Mouse (Mus musculus): ENCODE measurements at regions not wholly inside any gene's neighbourhood (a gene's known extent, or its start where the extent isn't known, plus 50 kb on each side); places are given as distances from the start of the nearest gene placed in this dataset.
A peak's percentile ranks its signal among the peaks of the same experiment; 100 is the strongest.

DNA sequence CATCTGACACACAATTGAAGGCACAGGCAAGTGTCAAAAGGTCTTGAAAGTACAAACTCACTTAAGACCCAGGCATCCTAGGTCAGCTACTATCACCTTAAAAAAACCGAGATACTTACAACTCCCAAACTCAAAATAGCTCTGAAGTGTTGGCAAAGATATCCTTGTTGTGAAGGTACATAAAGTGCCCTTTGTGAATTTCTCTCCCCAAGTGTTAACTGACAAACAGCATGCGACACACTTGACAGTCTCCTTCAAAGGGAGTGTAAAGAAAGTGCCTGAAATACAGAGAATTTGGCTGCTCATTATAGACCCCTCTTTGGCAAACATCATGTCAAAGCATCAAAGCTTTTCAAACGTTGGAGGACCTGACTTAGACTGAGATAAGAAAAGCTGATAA, 2634.2 kb downstream of the 9330182O14Rik start:
- DNase-seq (ENCODE audit: low spot score): peak; percentile 53

DNA sequence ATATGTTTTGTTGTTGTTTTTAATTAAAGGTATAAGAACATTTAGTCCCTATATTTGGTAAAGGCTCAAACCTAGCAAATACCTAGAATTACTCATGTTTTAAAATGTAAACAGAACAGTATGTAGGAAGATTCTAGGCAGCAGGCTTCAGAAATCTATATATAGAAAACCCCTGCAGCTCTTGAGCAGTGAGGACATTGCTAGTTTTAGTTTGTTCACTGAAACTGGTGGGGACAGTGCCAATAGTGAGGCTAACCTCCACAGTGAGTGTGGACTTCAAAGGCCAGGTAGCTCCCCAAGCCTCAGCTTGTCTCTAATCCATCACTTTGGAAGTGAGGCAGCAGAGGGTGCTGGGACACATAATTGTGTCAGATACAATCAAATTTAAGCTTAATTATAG, 2645.7 kb downstream of the 9330182O14Rik start:
- no peak for DNase-seq (ENCODE audit: low spot score)

DNA sequence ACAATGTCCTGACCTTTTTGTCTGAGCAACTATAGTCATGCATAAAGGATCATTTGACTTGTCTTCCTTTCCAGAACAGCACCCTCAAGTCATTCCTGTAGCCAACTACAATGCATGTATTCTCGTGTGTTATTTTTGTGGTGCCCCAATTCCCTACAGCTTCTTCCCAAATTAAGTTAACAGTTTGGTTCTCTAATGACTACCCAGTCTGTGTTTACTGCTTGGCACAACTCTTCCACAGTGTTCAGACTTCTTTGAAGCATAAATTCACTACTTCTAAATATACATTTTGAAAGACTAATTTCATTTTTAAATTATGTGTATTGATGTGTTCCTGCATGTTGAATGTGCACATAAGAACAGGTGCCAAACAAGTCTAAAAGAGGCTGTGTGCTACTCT, 2667.1 kb downstream of the 9330182O14Rik start:
- DNase-seq (ENCODE audit: low spot score): no peak

DNA sequence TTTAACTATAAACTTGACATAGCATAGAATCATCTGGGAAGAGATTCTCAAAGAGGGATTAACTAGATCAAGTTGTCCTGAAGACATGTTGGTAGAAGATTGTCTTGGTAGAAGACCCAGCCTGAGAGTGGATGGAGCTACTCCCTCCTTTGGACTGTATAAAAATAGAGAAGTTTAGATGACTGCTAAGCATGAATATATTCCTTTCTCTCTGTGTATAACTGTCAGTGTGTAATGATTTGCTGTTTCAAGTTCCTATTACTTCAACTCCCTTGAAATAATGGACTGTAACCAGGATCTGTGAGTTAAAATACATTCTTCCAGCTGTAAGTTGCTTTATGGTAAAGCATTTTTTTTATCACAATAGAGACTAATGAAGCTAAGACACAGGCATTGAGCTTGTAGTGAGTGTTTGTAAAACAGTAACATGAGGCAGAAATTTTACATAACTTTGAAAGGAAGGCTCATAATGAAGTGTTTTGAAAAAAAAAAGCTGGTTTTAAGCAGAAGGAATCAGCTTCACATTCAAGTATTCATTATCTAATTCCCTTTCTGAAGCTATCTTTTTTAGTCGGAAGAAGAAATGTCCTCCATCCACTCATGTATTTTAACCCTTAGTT, 2676.8 kb downstream of the 9330182O14Rik start:
- DNase-seq (ENCODE audit: low spot score): no peak

DNA sequence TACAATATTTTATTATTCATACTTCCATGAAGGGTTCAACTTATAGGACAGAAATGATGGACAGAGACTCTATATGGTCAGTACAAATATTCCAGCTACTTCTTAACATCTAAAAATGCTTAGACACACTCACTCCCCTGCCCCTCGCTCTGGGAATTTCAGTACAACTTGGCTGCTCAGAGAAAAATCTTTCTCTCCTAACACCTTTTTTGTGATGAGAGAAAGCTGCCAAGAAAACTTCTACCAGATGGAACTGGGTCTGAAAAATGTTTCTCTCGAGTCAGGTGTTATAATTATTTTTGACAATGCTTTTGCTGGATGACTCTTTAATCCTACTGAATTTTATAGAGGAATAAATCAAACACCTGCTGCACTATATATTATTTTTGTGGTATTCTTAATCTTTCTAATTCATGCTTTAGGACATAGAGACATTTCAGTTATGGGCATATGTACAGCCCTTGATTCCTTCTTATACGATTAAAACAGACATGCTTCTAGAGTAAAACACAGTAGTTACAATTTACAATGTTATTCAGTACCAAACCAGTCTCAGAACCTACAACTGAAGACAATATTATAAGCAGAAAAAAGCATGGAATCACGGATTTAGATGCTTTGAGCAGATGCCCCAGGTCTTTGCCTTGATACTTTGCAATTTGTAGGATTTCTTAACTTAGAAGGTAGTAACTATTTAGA, 2681.0 kb downstream of the 9330182O14Rik start:
- no peak for DNase-seq (ENCODE audit: low spot score)

DNA sequence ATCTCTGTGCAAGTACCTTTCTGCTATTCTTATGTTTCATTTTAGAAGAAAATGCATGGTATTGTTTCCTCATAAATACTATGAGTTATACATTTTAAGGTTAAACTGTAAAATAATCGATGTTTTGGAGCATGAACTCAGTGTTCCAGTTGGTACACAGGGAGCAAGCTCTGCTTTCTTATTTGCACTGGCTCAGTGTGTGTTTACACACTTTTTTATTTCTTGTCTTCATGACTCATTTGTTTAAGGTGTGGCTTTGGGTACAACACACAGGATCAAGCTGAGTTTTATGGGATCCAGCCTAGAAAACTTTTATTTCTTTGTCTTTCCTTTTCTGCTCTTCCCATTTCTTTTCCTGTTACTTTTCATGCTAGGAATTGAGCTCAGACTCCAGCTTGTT, 2704.7 kb downstream of the 9330182O14Rik start:
- DNase-seq (ENCODE audit: low spot score): no peak

DNA sequence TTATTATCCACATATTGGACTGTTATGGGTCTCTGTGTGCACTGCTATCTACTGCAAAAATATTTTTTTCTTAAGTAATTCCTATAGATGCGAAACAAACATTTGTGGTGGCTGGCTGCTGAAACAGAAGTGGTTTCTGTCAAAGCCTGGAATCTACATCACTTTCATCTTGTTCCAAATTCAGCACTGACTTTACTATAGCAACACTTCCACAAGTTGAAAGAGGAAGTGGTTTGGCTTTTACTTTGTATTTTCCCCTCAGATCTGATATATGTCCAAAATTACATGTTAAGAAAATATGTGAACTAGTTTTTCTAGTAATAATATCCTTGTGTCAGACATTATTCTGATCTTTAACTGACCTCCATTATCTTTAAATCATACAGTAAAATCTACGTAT, 2715.8 kb downstream of the 9330182O14Rik start:
- DNase-seq (ENCODE audit: low spot score): no peak

DNA sequence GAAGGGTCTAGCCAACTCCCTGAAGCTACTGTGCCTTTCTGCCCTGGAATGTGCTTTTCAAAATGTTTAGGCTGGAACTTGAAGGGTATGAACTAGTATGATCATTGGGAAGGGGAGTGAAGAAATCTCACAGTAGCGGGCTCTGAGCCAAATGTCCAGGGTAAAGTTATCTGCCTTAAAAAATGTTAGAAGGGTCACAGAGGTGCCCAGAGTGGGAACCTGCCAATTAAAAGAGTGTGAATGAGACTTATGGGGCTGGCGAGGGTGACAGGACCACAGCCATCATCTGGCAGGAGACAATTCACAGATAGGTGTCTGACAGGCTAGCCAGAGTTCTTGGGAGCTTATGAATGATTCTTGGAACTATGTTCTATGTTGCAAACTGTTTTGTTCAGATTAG, 2738.3 kb downstream of the 9330182O14Rik start:
- no peak for DNase-seq (ENCODE audit: low spot score)

DNA sequence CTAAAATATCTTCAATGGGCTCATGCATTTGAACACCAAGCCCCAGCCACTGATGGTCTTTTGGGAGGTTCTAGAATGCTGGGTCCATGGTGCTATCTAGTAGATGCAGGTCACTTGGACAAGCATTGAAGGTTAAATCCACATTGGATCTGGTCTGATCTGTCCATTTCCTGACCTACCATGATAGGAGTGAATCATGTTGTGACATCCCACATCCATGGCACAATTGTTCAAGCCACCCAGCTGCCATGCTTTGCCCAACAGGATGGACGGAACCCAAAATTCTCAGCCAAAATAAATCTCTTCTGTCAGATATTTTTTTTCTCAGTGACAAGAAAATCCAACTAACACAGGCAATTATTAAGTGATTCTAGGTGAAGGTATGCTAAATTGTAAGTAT, 2760.4 kb downstream of the 9330182O14Rik start:
- no peak for DNase-seq (ENCODE audit: low spot score)

DNA sequence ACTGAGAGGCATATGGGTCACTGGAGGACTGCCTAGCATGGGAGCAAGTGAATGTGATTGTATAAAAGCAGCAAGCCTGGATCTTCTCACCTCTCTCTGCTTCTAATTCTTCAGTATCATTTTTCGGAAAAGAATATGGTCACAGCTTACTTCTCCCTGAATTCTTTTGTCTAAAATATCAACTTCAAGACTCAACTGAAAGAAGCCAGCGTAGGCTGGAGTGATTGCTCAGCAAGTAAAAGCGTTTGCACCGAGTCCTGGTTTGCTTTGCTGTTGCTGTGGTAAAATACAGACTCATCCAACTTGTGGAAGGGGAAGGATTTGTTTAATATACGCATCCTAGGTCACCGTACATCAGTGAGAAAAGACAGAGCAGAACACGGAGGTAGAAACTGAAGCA, 2765.9 kb downstream of the 9330182O14Rik start:
- DNase-seq (ENCODE audit: low spot score): no peak

DNA sequence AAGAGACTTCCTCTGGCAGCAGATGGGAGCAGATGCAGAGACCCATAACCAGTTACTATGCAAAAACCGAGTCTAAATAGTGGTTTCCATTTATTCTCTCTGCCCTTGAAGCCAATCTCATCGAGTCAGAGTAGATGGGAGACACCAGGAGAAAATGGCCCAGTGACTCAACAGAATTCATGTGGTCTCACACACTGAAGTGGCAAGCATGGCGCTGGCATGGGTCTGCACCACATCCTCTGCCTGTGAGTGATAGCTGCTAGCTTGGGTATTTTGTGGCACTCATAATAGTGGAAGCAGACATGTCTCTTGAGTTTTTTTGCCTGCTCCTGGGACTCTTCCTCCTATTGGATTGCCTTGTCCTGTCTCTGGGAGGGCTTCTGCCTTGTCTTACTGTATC, 2767.6 kb downstream of the 9330182O14Rik start:
- DNase-seq (ENCODE audit: low spot score): no peak

DNA sequence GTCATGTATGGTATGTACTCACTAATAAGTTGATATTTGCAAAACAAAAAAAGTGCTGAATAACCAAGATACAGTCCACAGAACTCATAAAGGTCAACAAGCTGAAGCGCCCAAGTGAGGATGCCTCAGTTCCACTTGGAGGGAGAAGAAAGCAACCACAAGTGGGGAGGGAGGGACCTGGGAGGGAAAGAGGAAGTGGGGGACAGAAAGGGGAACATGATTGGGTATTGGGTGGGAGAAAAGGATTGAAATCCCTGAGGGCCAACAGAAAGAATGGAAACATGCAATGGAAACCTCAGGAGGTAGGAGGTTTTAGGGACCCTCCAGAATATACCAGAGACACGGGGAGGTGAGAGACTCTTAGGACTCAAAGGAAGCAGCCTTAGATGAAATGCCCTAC, 2777.2 kb downstream of the 9330182O14Rik start:
- DNase-seq (ENCODE audit: low spot score): no peak

DNA sequence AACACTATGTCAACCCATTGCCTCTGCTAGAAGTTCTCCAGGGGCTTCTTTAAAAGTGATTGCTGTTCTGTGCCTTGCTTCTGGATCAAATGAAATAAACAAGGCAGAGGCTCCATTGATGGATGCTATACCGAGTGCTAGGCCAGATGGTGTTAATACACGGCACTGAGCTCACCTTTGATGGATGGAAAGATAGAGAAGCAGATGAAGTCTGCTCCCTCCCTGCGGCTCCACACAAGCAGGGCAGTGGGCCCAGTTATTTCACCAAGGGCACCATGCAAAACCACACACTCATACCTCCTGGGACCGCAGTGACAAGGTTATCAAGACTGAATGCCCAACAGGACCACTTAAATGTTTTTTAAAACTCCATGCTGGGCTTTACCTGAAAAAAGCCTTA, 2778.7 kb downstream of the 9330182O14Rik start:
- DNase-seq (ENCODE audit: low spot score): no peak

DNA sequence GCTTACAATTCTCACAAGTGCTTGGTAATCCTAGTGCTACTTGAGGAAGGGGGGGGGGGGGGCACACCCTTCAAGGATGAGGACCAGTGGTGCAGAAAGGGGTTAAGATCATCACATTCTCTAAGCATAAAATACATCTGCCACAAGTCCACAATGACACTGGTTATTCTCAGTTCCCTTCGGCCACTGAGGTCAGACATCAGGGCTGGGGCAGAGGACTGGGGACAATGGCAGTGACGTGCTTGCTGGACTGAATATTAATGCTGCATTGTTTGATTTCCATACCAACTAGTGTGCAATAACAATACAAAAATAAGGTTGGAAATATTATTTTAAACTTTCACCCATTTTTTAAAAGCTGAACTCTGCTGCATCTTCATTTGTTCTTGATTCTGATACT, 2779.1 kb downstream of the 9330182O14Rik start:
- no peak for DNase-seq (ENCODE audit: low spot score)

DNA sequence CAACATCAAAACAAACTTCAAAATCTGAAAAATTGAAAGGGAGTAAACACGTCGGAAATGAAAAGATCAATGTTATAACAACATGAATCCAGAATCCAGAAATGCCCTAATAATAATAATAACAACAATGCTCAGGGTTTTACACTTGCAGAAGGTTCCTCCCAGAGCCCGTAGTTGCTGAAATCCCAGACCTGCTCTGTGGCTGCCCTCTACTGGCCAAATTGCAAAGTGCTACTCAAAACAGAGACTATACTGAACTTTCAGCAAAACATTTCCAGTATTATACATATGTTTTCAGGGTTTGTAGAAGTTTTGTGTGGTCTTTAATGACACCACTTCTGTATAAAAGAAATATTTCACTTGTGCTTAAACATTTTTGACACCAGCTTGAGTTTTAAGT, 2779.9 kb downstream of the 9330182O14Rik start:
- DNase-seq (ENCODE audit: low spot score): peak; percentile 41

DNA sequence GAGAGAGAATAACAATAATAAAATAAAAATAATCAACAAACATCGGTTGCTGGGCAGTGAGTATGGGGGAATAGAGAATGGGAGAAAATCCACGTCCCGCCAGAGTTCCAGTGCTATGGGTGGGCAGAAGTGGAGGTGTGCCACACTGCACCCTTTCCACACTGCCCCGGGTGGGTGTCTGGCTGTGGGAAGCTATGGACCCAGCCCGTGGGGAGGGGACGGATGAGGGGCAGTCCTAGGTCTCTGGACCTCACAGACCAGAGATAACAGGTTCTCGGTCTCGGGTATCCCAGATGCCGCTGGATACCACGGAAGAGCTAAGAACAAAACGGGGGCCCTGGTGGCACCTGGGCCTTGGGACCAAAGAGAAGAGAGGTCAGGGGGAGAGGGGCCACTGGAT, 2781.0 kb downstream of the 9330182O14Rik start:
- DNase-seq (ENCODE audit: low spot score): no peak

DNA sequence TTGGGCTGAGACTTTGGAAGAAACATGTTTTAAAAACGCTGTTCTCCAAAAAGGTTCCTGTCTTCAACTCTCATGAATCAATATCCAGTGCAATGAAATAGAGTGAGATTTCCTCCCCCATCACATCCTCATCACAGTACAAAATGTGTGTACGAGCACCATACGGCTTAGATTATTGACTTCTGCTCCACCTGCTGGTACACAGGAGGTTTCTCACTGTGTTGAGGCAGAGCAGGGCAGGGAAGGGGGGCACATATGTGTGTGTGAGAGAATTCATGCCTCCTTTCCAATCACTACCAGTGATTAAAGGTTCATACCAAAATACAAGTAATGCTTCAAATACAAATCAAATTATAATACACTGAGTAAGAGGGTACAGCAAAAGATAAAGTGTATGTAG, 2787.5 kb downstream of the 9330182O14Rik start:
- no peak for DNase-seq (ENCODE audit: low spot score)

DNA sequence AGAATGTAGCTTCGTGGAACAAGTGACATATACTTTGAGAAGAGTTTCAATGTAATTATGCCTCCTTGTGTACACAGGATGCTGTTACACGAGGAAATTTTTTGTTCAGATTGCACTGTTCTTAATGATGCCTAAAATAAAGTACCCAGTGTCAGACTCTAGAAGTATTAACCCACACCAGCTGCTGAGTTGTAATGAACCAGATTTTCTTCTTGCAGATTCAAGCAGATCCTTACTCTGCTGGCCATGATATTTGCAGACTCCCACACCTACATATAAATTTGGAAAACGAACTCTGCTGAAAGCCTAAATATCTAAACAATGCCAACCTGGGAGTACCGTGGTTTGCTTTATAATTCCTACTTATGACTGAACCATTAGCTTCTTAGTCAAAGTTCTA, 2794.2 kb downstream of the 9330182O14Rik start:
- no peak for DNase-seq (ENCODE audit: low spot score)

DNA sequence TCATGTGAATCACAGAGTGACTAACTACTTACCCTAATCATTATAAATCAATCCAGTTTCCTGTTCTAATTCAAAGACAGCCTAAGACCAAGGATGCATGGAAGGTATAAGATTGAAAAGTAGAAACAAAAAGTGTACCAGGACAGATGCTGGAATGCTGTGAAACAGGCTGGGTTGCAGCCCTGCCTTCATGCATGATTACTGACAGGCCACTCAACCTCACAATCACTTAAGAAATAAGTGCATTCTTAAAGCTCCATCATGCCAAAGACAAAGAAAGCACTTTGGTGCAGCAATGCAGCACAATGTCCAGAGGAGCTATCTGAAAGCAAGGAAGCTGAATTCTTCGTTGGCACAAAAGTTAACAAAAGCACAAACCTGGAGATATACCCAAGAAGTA, 2810.4 kb downstream of the 9330182O14Rik start:
- no peak for DNase-seq (ENCODE audit: low spot score)

DNA sequence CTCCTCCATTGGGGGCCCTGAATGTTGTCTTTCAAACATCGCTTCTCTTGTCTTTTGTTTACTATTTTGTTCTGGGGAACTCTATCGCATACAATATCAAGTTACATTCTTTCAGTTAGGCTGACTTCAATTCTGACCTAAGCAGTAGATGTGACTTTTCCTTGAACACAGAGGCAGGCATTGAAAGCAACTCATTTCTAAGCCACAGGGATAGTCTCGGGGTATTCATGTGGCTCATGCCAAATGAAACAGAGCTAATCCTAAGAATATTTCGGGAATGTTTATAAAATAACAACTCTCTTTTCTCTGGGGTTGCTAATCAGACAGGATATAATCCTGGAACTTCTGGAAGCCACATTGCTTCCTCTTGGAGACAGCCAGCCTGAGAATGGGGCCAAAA, 2821.0 kb downstream of the 9330182O14Rik start:
- DNase-seq (ENCODE audit: low spot score): no peak

DNA sequence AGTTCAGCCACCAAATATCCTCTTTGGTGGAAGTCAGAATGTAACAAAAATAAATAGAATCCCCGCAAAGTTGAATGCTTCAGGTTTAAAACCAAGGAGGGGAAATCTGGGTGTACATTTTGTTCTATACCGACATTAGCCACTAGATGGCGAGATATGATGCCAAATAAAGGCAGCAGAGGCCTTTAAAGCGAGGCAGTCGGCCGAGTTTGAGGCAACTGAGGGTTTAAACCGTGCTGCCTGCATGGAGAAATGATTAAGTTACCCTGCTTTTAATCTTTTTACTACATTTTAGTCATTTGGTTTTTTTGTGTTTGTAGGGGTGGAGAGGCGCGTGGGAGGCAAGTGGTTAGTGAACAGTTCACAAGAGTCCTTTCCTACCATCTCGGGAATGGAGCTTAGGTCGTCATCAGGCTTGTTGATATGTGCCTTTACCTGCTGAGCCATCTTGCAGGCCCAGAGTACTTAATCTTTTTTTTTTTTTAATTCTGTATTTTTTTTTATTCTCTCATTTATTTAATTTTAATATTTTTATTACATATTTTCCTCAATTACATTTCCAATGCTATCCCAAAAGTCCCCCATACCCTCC, 2828.7 kb downstream of the 9330182O14Rik start:
- DNase-seq (ENCODE audit: low spot score): peak; percentile 68

DNA sequence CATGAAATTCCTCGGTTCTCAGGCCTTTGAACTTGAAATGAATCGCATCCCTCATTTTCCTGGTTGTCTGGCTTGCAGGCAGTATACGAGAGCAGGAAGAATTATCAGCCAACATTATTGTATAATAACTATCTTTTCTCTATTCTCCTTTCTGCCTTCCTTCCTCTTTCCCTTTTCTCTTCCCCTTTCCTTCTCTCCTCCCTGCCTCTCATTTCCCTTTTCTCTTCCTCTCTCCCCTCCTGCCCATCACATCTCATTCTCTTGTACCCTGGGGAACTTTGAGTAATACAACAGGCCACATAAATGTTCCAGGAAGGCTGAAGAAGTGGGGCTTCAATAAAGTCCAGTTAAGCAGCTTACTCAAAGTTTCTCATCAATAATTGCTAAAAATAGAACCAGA, 2831.1 kb downstream of the 9330182O14Rik start:
- DNase-seq (ENCODE audit: low spot score): no peak
